Mouse (Mus musculus) lung, adult 2 months (tissue): Measurements from ENCODE around the gene Unkl.

Experiments used
- CTCF ChIP-seq: fragments of 200-500 bp; IDR thresholded peaks from 2 replicates; pipeline ENCODE4 v1.5.1; 2011; ENCODE audit warnings: mild to moderate bottlenecking, low read length, control low read depth; ENCODE audit not compliant: insufficient read depth
- POLR2A ChIP-seq: fragments of 200-500 bp; IDR thresholded peaks from 2 replicates; pipeline ENCODE4 v1.6.1; 2011; ENCODE audit warnings: low read depth, mild to moderate bottlenecking, control low read depth, low read length, borderline replicate concordance; ENCODE audit errors: extremely low read depth

GRCm38 (mm10) chr17:25187784-25188149 lies 430 bp upstream of the Unkl start:
- TF ChIP-seq CTCF: no peak
- no peak for TF ChIP-seq POLR2A
